Mouse (Mus musculus) liver, postnatal 0 days (tissue): Measurements from ENCODE around the gene Oxa1l. TPM values are rescaled to one million over a fixed set of nuclear protein-coding genes. Genes with fewer than 3 reads are reported as not detected.

ENCODE experiments used
- ATAC-seq: fragments of 200-750 bp; cut with Nextera tagmentation; 2 replicates; pipeline ENCODE4 v1.8.0; 2017; ENCODE audit warnings: mild to moderate bottlenecking, moderate library complexity
- DNase-seq: peaks from one replicate; pipeline ENCODE4 v3.0.0-alpha.2; 2016
- H3K27ac ChIP-seq: fragments of 300-500 bp; sonication (generic); 2 replicates; pipeline ENCODE4 v1.5.1; 2014; ENCODE audit warnings: antibody characterized with exemption, moderate library complexity, mild to moderate bottlenecking, low read depth
- H3K27me3 ChIP-seq: fragments of 300-500 bp; sonication (generic); 2 replicates; pipeline ENCODE4 v1.6.1; 2014; ENCODE audit warnings: low read length, control low read depth, mixed read lengths; ENCODE audit not compliant: insufficient read depth
- H3K36me3 ChIP-seq: fragments of 300-500 bp; sonication (generic); replicated peaks from 2 replicates; pipeline ENCODE4 v1.6.1; 2014; ENCODE audit warnings: mild to moderate bottlenecking, control low read depth, low read length, moderate library complexity, mixed read lengths; ENCODE audit not compliant: insufficient read depth
- H3K4me1 ChIP-seq: fragments of 300-500 bp; sonication (generic); 2 replicates; pipeline ENCODE4 v1.6.1; 2014; ENCODE audit warnings: antibody characterized with exemption, mild to moderate bottlenecking, control low read depth; ENCODE audit not compliant: insufficient read depth
- H3K4me2 ChIP-seq: fragments of 300-500 bp; sonication (generic); 2 replicates; pipeline ENCODE4 v1.6.1; 2014; ENCODE audit warnings: low read depth, mild to moderate bottlenecking, low read length, moderate library complexity, mixed read lengths
- H3K4me3 ChIP-seq: fragments of 300-500 bp; sonication (generic); 2 replicates; pipeline ENCODE4 v1.5.1; 2014; ENCODE audit warnings: low read depth, low read length
- H3K9ac ChIP-seq: fragments of 300-500 bp; sonication (generic); replicated peaks from 2 replicates; pipeline ENCODE4 v1.6.1; 2014; ENCODE audit warnings: mild to moderate bottlenecking, moderate library complexity
- H3K9me3 ChIP-seq: fragments of 300-500 bp; sonication (generic); 2 replicates; pipeline ENCODE4 v1.6.1; 2016; ENCODE audit warnings: mild to moderate bottlenecking, control low read depth, low read length, mixed read lengths
- CTCF ChIP-seq: sonication (generic); IDR thresholded peaks from 2 replicates; pipeline ENCODE4 v1.5.1; 2016; ENCODE audit warnings: antibody characterized with exemption, low read depth
- EP300 ChIP-seq: IDR thresholded peaks from 2 replicates; pipeline ENCODE4 v1.6.1; 2016; ENCODE audit warnings: antibody characterized with exemption, low read depth, mild to moderate bottlenecking
- WGBS: fragments of 180-500 bp; shearing (Covaris S2); extraction: QIAGEN DNeasy Blood & Tissue Kit; methylation state at CpG from one replicate; pipeline ENCODE4 v1.1.7; 2014; ENCODE audit not compliant: insufficient replicate concordance; 5-methylcytosine and 5-hydroxymethylcytosine counted together
- polyA plus RNA-seq: library from polyadenylated mRNA; unstranded; fragments of >200 nt; fragmentation: Nextera tagmentation; extraction: Ambion mirVana; gene quantifications from 2 replicates; pipeline ENCODE4 v1.2.1, GENCODE M21; 2015

The Oxa1l gene
- polyA plus RNA-seq, 1 experiment from 2014 or later: 27.4 TPM

- Histone ChIP-seq H3K27ac (peak overlapping the region; percentile 82), H3K4me1 (peaks cover 25% of the 10 kb centered on the region), H3K27me3 (no peaks in the 10 kb centered on the region), H3K4me2 (peak overlapping the region; percentile 60), H3K4me3 (peak overlapping the region; percentile 4; the same call in 1 of the 2 replicates), H3K9ac (peak overlapping the region; percentile 46; the same call in 1 of the 2 replicates), H3K36me3 (peaks cover 4% of the 10 kb centered on the region; the same call in 1 of the 2 replicates), H3K9me3 (no peaks in the 10 kb centered on the region)
- TF ChIP-seq EP300 (no peak), CTCF (peak; percentile 15; the same call in 1 of the 2 replicates)
- DNase-seq: no peak
- ATAC-seq: peak; percentile 46
- 21% methylated on average over 17 of the region's 17 CpGs for WGBS
Observed at GRCm38 (mm10) chr14:54409980-54410810, 49.6 kb downstream of the Oxa1l start.

- Histone ChIP-seq H3K4me3 (no peak overlapping the region), H3K9ac (no peak overlapping the region), H3K9me3 (no peaks in the 10 kb centered on the region), H3K27me3 (no peaks in the 10 kb centered on the region), H3K27ac (no peak overlapping the region), H3K36me3 (peaks cover 4% of the 10 kb centered on the region; the same call in 1 of the 2 replicates), H3K4me2 (no peak overlapping the region), H3K4me1 (peaks cover 38% of the 10 kb centered on the region)
- ATAC-seq: no peak
- DNase-seq: no peak
- TF ChIP-seq EP300 (no peak), CTCF (no peak)
- WGBS: 62% methylated on average over 9 of the region's 9 CpGs
Observed at GRCm38 (mm10) chr14:54412000-54412576, 51.5 kb downstream of the Oxa1l start.

GRCm38 (mm10) chr14:54412629-54413170, 52.1 kb downstream of the Oxa1l start:
- ATAC-seq: no peak
- H3K36me3 ChIP-seq: peaks cover 4% of the 10 kb centered on the region; the same call in 1 of the 2 replicates
- H3K27me3 ChIP-seq: no peaks in the 10 kb centered on the region
- DNase-seq: peak; percentile 58
- peaks cover 42% of the 10 kb centered on the region for H3K4me1 ChIP-seq
- H3K27ac ChIP-seq: no peak overlapping the region; the same call in 1 of the 2 replicates
- no peak overlapping the region for H3K4me3 ChIP-seq
- 63% methylated on average over 2 of the region's 2 CpGs for WGBS
- TF ChIP-seq EP300 (no peak), CTCF (peak; percentile 94)
- no peaks in the 10 kb centered on the region for H3K9me3 ChIP-seq
- peak overlapping the region; percentile 66; the same call in 1 of the 2 replicates for H3K4me2 ChIP-seq
- H3K9ac ChIP-seq: no peak overlapping the region; the same call in 1 of the 2 replicates

DNA sequence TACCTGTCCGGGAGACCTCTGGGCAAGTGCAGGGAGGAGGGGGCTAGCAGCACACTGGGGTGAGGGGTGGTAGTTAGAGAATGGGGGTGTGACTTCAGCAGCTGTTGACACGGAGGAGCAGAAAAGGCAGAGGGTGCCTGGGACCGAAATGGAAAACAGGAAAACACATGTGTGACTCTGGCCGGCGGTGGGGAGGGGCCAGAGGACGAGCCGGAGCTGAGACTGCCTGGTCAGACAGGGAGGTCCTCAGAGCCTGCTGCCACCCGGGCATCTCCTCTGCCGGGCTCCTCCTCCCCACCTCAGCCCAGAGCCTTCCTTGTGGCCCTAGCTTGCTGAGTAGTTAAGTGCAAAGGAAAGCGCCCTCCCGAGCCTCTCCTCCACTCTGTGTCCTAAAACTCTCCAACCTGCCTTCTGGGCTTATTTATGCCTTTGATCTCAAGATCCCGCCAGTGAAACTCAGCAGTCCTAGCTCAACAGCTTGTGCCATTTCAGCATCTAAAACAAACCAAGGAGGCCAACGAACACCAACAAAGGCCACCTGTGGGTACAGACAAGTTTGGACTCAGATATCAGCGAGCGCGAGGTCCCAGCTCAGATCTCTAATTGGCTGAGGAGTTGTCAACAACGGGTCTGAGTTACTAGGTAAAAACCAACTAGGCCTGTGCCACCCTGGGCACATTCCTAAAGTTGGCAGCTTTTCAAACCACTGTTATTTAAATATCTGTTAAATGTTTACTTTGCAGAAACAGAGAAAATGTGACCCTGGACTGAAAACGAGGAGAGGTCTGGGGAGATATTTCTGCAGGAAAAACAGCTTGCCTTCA, 53.5 kb downstream of the Oxa1l start:
- H3K9me3 ChIP-seq: no peaks in the 10 kb centered on the region
- DNase-seq (no peak), ATAC-seq (peak; percentile 32; the same call in 1 of the 2 replicates)
- no peaks in the 10 kb centered on the region for H3K27me3 ChIP-seq
- TF ChIP-seq CTCF (no peak), EP300 (no peak)
- H3K36me3 ChIP-seq: no peaks in the 10 kb centered on the region
- H3K27ac ChIP-seq: peak overlapping the region; percentile 17; the same call in 1 of the 2 replicates
- H3K4me1 ChIP-seq: peaks cover 42% of the 10 kb centered on the region
- 20% methylated on average over 18 of the region's 18 CpGs for WGBS
- peak overlapping the region; percentile 29 for H3K4me3 ChIP-seq
- peak overlapping the region; percentile 66 for H3K4me2 ChIP-seq
- H3K9ac ChIP-seq: peak overlapping the region; percentile 26; the same call in 1 of the 2 replicates

GRCm38 (mm10) chr14:54415241-54416020, 54.8 kb downstream of the Oxa1l start:
- Histone ChIP-seq H3K4me3 (no peak overlapping the region), H3K27me3 (no peaks in the 10 kb centered on the region), H3K36me3 (no peaks in the 10 kb centered on the region), H3K4me2 (no peak overlapping the region), H3K9me3 (no peaks in the 10 kb centered on the region), H3K9ac (no peak overlapping the region), H3K4me1 (peaks cover 32% of the 10 kb centered on the region), H3K27ac (no peak overlapping the region)
- ATAC-seq (no peak), DNase-seq (no peak)
- no peak for TF ChIP-seq EP300
- no peak for TF ChIP-seq CTCF
- 40% methylated on average over 13 of the region's 13 CpGs for WGBS
